Mouse (Mus musculus): ENCODE data around the gene Mymk. TPM values are rescaled to one million over a fixed set of nuclear protein-coding genes. Genes with fewer than 3 reads are reported as not detected.

The Mymk gene
- polyA plus RNA-seq, 2 experiments: not detected

DNA sequence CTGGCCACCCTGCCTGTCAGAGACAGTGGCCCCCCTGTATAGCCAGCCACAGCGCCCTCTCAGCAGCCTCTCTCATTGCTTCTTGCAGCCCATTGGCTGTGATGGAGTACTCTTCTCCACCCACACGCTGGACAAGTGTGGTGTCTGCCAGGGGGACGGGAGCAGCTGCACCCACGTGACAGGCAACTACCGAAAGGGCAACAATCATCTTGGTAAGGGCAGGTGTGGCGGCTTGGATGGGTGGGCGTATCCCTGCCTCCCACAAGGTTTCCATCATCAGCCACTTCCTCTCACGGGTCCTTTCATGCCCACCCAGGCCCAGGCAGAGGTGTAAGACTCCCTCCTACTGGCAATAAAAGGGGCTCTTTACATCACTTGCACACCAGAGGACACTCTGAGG is 13.0 kb upstream of the Mymk start:
- TF ChIP-seq CTCF (IDR thresholded peaks at IDR 0.05; ENCODE audit: low read depth): no peak
- no peak for TF ChIP-seq EP300 (IDR thresholded peaks at IDR 0.05; ENCODE audit: low read depth)
- no peaks in the 10 kb centered on the region for H3K9me3 ChIP-seq (ENCODE audit: control insufficient read depth, low read length)
- H3K36me3 ChIP-seq (replicated peaks; ENCODE audit: control insufficient read depth, insufficient read depth, low read depth): no peaks in the 10 kb centered on the region
- no peak for ATAC-seq (ENCODE audit: insufficient read depth)
- WGBS (ENCODE audit: insufficient replicate concordance): 43% methylated on average over 8 of the region's 8 CpGs
- DNase-seq (ENCODE audit: low read depth in 3 of 3, low spot score in 3 of 3): no peak
- no peak overlapping the region for H3K9ac ChIP-seq (replicated peaks)
- no peak overlapping the region for H3K4me3 ChIP-seq (ENCODE audit: insufficient read depth in 1 of 2, low read depth in 2 of 2, low read length in 2 of 2)
- no peak overlapping the region for H3K4me2 ChIP-seq (ENCODE audit: low read depth)
- no peaks in the 10 kb centered on the region for H3K4me1 ChIP-seq (replicated peaks; ENCODE audit: control insufficient read depth in 2 of 2, insufficient read depth in 2 of 2, low read length in 1 of 2)
- no peak overlapping the region for H3K27ac ChIP-seq
- no peaks in the 10 kb centered on the region for H3K27me3 ChIP-seq (ENCODE audit: control insufficient read depth, insufficient read depth, low read length)

DNA sequence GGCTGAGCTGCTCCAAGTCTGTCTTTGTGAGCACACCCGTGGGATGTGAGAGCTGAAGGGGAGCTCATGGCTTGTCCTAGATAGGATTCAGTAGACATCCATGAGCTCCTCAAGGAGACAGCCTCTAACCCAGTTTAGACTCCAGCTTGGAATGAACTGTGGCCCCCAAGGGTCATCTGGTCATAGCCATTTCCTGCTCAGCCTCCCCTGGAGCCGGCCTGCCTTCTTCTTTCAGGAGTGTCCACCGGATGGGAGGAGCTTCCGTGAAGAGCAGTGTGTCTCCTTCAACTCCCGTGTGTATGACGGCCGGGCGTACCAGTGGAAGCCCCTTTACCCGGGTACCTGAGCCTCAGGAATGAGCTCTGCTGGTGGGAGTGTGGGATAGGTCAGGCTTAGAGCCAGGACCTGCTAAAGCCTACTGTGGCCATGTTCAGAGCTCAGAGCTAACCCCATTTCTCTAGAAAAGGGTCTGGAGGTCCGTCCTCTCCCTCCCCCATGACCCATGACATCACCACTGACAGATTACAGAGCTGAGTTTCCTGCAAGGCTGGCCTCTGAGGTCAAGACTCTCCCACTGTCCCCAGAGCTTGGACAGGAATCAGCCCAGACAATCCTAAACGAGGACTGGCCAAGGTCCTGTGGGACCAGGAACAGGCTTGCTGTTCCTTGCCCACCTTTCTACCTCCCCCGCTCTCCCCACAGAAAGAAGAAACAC is 11.9 kb upstream of the Mymk start:
- no peak overlapping the region for H3K4me2 ChIP-seq (ENCODE audit: low read depth)
- H3K36me3 ChIP-seq (replicated peaks; ENCODE audit: control insufficient read depth, insufficient read depth, low read depth): no peaks in the 10 kb centered on the region
- no peak for TF ChIP-seq EP300 (IDR thresholded peaks at IDR 0.05; ENCODE audit: low read depth)
- TF ChIP-seq CTCF (IDR thresholded peaks at IDR 0.05; ENCODE audit: low read depth): no peak
- DNase-seq (ENCODE audit: low read depth in 3 of 3, low spot score in 3 of 3) (no peak), ATAC-seq (ENCODE audit: insufficient read depth) (no peak)
- no peak overlapping the region for H3K27ac ChIP-seq
- H3K9ac ChIP-seq (replicated peaks): no peak overlapping the region
- H3K4me1 ChIP-seq (replicated peaks; ENCODE audit: control insufficient read depth in 2 of 2, insufficient read depth in 2 of 2, low read length in 1 of 2): no peaks in the 10 kb centered on the region
- no peak overlapping the region for H3K4me3 ChIP-seq (ENCODE audit: insufficient read depth in 1 of 2, low read depth in 2 of 2, low read length in 2 of 2)
- no peaks in the 10 kb centered on the region for H3K9me3 ChIP-seq (ENCODE audit: control insufficient read depth, low read length)
- 38% methylated on average over 12 of the region's 12 CpGs for WGBS (ENCODE audit: insufficient replicate concordance)
- H3K27me3 ChIP-seq (ENCODE audit: control insufficient read depth, insufficient read depth, low read length): no peaks in the 10 kb centered on the region; the same call in none of the 2 replicates

DNA sequence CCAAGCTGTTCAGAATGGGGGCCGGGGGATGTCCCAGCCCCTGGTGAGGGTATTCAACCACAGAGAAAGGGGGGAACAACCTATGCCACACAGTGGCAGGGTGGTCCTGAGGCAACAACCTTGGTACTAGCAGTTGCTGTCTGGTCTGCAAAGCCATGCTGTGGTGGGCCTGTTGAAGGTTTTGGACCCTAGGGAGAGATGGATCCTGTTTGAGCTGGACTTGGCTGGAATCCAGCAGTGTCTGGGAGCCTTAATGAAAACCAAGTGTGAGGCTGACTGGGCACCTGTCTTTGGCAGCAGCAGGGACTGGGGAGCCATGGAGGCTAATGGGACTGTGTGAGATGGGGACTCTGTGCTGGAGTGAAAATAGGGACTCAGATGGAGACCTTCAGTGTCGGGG is 7.7 kb upstream of the Mymk start:
- no peak for DNase-seq (ENCODE audit: low read depth in 3 of 3, low spot score in 3 of 3)
- no peak for ATAC-seq (ENCODE audit: insufficient read depth)
- Histone ChIP-seq H3K36me3 (replicated peaks; ENCODE audit: control insufficient read depth, insufficient read depth, low read depth) (no peaks in the 10 kb centered on the region), H3K4me3 (ENCODE audit: insufficient read depth in 1 of 2, low read depth in 2 of 2, low read length in 2 of 2) (no peak overlapping the region), H3K9ac (replicated peaks) (no peak overlapping the region), H3K9me3 (ENCODE audit: control insufficient read depth, low read length) (no peaks in the 10 kb centered on the region), H3K4me2 (ENCODE audit: low read depth) (no peak overlapping the region), H3K4me1 (replicated peaks; ENCODE audit: control insufficient read depth in 2 of 2, insufficient read depth in 2 of 2, low read length in 1 of 2) (no peaks in the 10 kb centered on the region), H3K27ac (no peak overlapping the region), H3K27me3 (ENCODE audit: control insufficient read depth, insufficient read depth, low read length) (peaks cover 4% of the 10 kb centered on the region)
- 44% methylated on average over 2 of the region's 2 CpGs for WGBS (ENCODE audit: insufficient replicate concordance)
- TF ChIP-seq CTCF (IDR thresholded peaks at IDR 0.05; ENCODE audit: low read depth) (no peak), EP300 (IDR thresholded peaks at IDR 0.05; ENCODE audit: low read depth) (no peak)

DNA sequence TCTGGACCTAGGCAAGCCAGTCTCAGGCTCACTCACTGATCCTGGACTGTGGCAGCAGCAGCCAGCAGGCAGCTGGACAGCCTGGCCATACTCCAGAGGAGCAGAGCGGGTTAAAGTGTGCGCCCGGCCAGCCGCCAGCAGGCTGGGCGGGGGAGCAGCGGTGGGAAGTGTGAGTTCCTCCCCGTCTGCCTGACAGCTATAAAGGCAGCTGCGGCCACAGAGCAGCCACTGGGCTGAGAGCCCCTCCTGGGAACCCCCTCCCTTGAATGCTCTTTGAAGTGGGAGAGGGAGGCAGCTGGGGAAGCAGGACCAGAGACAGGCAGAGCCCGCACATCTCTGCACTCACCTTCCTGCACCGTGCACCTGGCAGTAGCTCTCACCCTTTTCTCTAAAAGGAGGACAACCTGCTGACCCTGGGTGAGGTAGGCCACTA is 7.2 kb upstream of the Mymk start, which contains the start of gene Adamtsl2:
Gene Adamtsl2, plus strand, starts transcription at position 228 of the 433 bp plus-strand sequence.
- 3% methylated on average over 10 of the region's 10 CpGs for WGBS (ENCODE audit: insufficient replicate concordance)
- Histone ChIP-seq H3K4me1 (replicated peaks; ENCODE audit: control insufficient read depth in 2 of 2, insufficient read depth in 2 of 2, low read length in 1 of 2) (no peaks in the 10 kb centered on the region), H3K36me3 (replicated peaks; ENCODE audit: control insufficient read depth, insufficient read depth, low read depth) (no peaks in the 10 kb centered on the region), H3K27me3 (ENCODE audit: control insufficient read depth, insufficient read depth, low read length) (peaks cover 4% of the 10 kb centered on the region), H3K27ac (no peak within 1 kb of the TSS), H3K9ac (replicated peaks) (no peak within 1 kb of the TSS), H3K4me2 (ENCODE audit: low read depth) (no peak within 1 kb of the TSS), H3K4me3 (ENCODE audit: insufficient read depth in 1 of 2, low read depth in 2 of 2, low read length in 2 of 2) (no peak within 1 kb of the TSS), H3K9me3 (ENCODE audit: control insufficient read depth, low read length) (no peaks in the 10 kb centered on the region)
- TF ChIP-seq CTCF (IDR thresholded peaks at IDR 0.05; ENCODE audit: low read depth) (no peak), EP300 (IDR thresholded peaks at IDR 0.05; ENCODE audit: low read depth) (no peak)
- no peak for DNase-seq (ENCODE audit: low read depth in 3 of 3, low spot score in 3 of 3)
- no peak for ATAC-seq (ENCODE audit: insufficient read depth)

- Histone ChIP-seq H3K4me1 (replicated peaks; ENCODE audit: control insufficient read depth in 2 of 2, insufficient read depth in 2 of 2, low read length in 1 of 2) (no peaks in the 10 kb centered on the region), H3K36me3 (replicated peaks; ENCODE audit: control insufficient read depth, insufficient read depth, low read depth) (no peaks in the 10 kb centered on the region), H3K9ac (replicated peaks) (no peak overlapping the region), H3K27me3 (ENCODE audit: control insufficient read depth, insufficient read depth, low read length) (peaks cover 4% of the 10 kb centered on the region), H3K27ac (no peak overlapping the region), H3K4me2 (ENCODE audit: low read depth) (no peak overlapping the region), H3K4me3 (ENCODE audit: insufficient read depth in 1 of 2, low read depth in 2 of 2, low read length in 2 of 2) (no peak overlapping the region), H3K9me3 (ENCODE audit: control insufficient read depth, low read length) (no peaks in the 10 kb centered on the region)
- TF ChIP-seq CTCF (IDR thresholded peaks at IDR 0.05; ENCODE audit: low read depth) (no peak), EP300 (IDR thresholded peaks at IDR 0.05; ENCODE audit: low read depth) (no peak)
- 21% methylated on average over 2 of the region's 2 CpGs for WGBS (ENCODE audit: insufficient replicate concordance)
- DNase-seq (ENCODE audit: low read depth in 3 of 3, low spot score in 3 of 3) (no peak), ATAC-seq (ENCODE audit: insufficient read depth) (no peak)
Observed at GRCm38 (mm10) chr2:27078312-27078711, 6.3 kb upstream of the Mymk start.
